Mouse (Mus musculus) CH12.LX (cell line): ENCODE results near the gene Cyp3a13.

ENCODE experiments used
- BHLHE40 ChIP-seq: IDR thresholded peaks from 2 replicates; pipeline ENCODE4 v1.6.1; 2011; ENCODE audit warnings: mild to moderate bottlenecking, low read depth, low read length, improper control_type of control experiment
- CTCF ChIP-seq, 2 experiments: IDR thresholded peaks in 1 of 2; conservative IDR thresholded peaks in 1 of 2; 2 replicates each; pipeline ENCODE4 v1.5.1; 2011 to 2012; ENCODE audit warnings: low read depth in 2 of 2, low read length in 2 of 2, improper control_type of control experiment in 1 of 2, inconsistent platforms in 1 of 2, mild to moderate bottlenecking in 1 of 2, moderate library complexity in 1 of 2
- E2F4 ChIP-seq: IDR thresholded peaks from 2 replicates; pipeline ENCODE4 v1.6.1; 2011; ENCODE audit warnings: low read depth, low read length, improper control_type of control experiment; ENCODE audit not compliant: insufficient replicate concordance
- EP300 ChIP-seq: IDR thresholded peaks from 2 replicates; pipeline ENCODE4 v1.6.1; 2011; ENCODE audit warnings: low read length, improper control_type of control experiment
- MXI1 ChIP-seq: IDR thresholded peaks from 2 replicates; pipeline ENCODE4 v1.6.1; 2011; ENCODE audit warnings: mild to moderate bottlenecking, low read depth, low read length, improper control_type of control experiment
- POLR2A ChIP-seq: IDR thresholded peaks from 2 replicates; pipeline ENCODE4 v1.6.1; 2011; ENCODE audit warnings: low read depth, mild to moderate bottlenecking, improper control_type of control experiment, low read length
- POLR2AphosphoS2 ChIP-seq: IDR thresholded peaks from 2 replicates; pipeline ENCODE4 v1.6.1; 2011; ENCODE audit warnings: low read depth, low read length, improper control_type of control experiment
- RAD21 ChIP-seq: IDR thresholded peaks from 2 replicates; pipeline ENCODE4 v1.6.1; 2011; ENCODE audit warnings: low read depth, mild to moderate bottlenecking, low read length, improper control_type of control experiment, moderate library complexity
- SIN3A ChIP-seq: IDR thresholded peaks from 2 replicates; pipeline ENCODE4 v1.6.1; 2012; ENCODE audit warnings: low read length, improper control_type of control experiment, inconsistent platforms
- SMC3 ChIP-seq: IDR thresholded peaks from 2 replicates; pipeline ENCODE4 v1.6.1; 2011; ENCODE audit warnings: low read depth, low read length, improper control_type of control experiment
- TCF12 ChIP-seq: IDR thresholded peaks from 2 replicates; pipeline ENCODE4 v1.6.1; 2014; ENCODE audit warnings: low read depth, mild to moderate bottlenecking, inconsistent platforms, low read length, improper control_type of control experiment
- USF1 ChIP-seq: IDR thresholded peaks from 2 replicates; pipeline ENCODE4 v1.6.1; 2014; ENCODE audit warnings: low read depth, mild to moderate bottlenecking, inconsistent platforms, low read length, improper control_type of control experiment
- USF2 ChIP-seq: conservative IDR thresholded peaks from 2 replicates; pipeline ENCODE4 v1.6.1; 2011; ENCODE audit warnings: low read depth, low read length, improper control_type of control experiment

- TF ChIP-seq TCF12 = no peak
- TF ChIP-seq CTCF (conservative IDR thresholded peaks at IDR 0.05 in 1 of 2, IDR thresholded peaks at IDR 0.05 in 1 of 2; ENCODE audit: low read depth in 2 of 2, low read length in 2 of 2) = no peak
- no peak for TF ChIP-seq RAD21
- no peak for TF ChIP-seq SIN3A
- no peak for TF ChIP-seq POLR2AphosphoS2
- no peak for TF ChIP-seq USF2
- no peak for TF ChIP-seq MXI1
- no peak for TF ChIP-seq SMC3
- TF ChIP-seq EP300 = no peak
- no peak for TF ChIP-seq USF1
- no peak for TF ChIP-seq POLR2A
- TF ChIP-seq E2F4 = no peak
- TF ChIP-seq BHLHE40 = no peak
These were observed 41.5 kb upstream of the Cyp3a13 start, which contains the start of gene Gjc3 for GRCm38 (mm10) chr5:137962945-137963344.
